Mouse (Mus musculus): ENCODE data around the gene Pcsk5. TPM values are rescaled to one million over a fixed set of nuclear protein-coding genes. Genes with fewer than 3 reads are reported as not detected.

Pcsk5 gene
- total and polyA plus RNA-seq, 3 experiments, result not detected

- H3K9me3 ChIP-seq (replicated peaks; ENCODE audit: low read length), result no peaks in the 10 kb centered on the region
- H3K9ac ChIP-seq (ENCODE audit: insufficient read depth, low read depth), result no peak overlapping the region
- TF ChIP-seq ETS1 (conservative IDR thresholded peaks at IDR 0.05; ENCODE audit: low read depth, low read length) (no peak), TBP (conservative IDR thresholded peaks at IDR 0.05; ENCODE audit: low read depth, low read length) (no peak), USF2 (conservative IDR thresholded peaks at IDR 0.05; ENCODE audit: low read depth, low read length) (no peak), SMC3 (IDR thresholded peaks at IDR 0.05; ENCODE audit: low read depth, low read length) (no peak), NRF1 (IDR thresholded peaks at IDR 0.05; ENCODE audit: low read depth, low read length) (no peak), TCF12 (IDR thresholded peaks at IDR 0.05; ENCODE audit: low read depth, low read length) (no peak), JUND (conservative IDR thresholded peaks at IDR 0.05; ENCODE audit: low read depth, low read length) (no peak), E2F4 (IDR thresholded peaks at IDR 0.05; ENCODE audit: insufficient replicate concordance, low read depth, low read length) (no peak), MEF2A (IDR thresholded peaks at IDR 0.05; ENCODE audit: borderline replicate concordance, low read depth, low read length) (no peak), SIN3A (IDR thresholded peaks at IDR 0.05; ENCODE audit: low read length) (no peak), ELF1 (IDR thresholded peaks at IDR 0.05; ENCODE audit: low read depth, low read length) (no peak), HCFC1 (IDR thresholded peaks at IDR 0.05; ENCODE audit: low read depth, low read length) (no peak), ZC3H11A (IDR thresholded peaks at IDR 0.05; ENCODE audit: low read depth, low read length) (no peak), JUN (IDR thresholded peaks at IDR 0.05; ENCODE audit: insufficient read depth, low read depth, low read length) (no peak), RCOR1 (conservative IDR thresholded peaks at IDR 0.05; ENCODE audit: low read depth, low read length) (no peak), MAFK (IDR thresholded peaks at IDR 0.05; ENCODE audit: insufficient replicate concordance, low read length) (no peak)
- in situ Hi-C loops (cut with MboI; ENCODE audit: low pct_ligation_motif_present, low pct_unique_long_range_greater_than_20kb, low sequenced_read_pairs) (no loop called here), dilution Hi-C loops (cut with MboI; ENCODE audit: extremely low pct_ligation_motif_present, extremely low pct_unique_long_range_greater_than_20kb, low sequenced_read_pairs) (no loop called here)
- H3K4me1 ChIP-seq (ENCODE audit: control insufficient read depth in 1 of 2, insufficient read depth in 2 of 2), result no peaks in the 10 kb centered on the region
- H3K27me3 ChIP-seq (replicated peaks), result no peaks in the 10 kb centered on the region
- no peak overlapping the region for H3K4me3 ChIP-seq (replicated peaks in 1 of 3; ENCODE audit: low read depth in 2 of 3, low read length in 2 of 3, poor library complexity in 1 of 3)
- no peak overlapping the region for H3K27ac ChIP-seq (ENCODE audit: insufficient read depth, low read depth)
- H3K4me2 ChIP-seq (ENCODE audit: insufficient read depth, low read depth, poor library complexity, severe bottlenecking), result no peak overlapping the region
- H3K79me2 ChIP-seq (replicated peaks; ENCODE audit: control insufficient read depth, extremely low read depth, insufficient read depth, poor library complexity, severe bottlenecking), result no peaks in the 10 kb centered on the region
- no peak for DNase-seq (ENCODE audit: extremely low read depth)
- no peaks in the 10 kb centered on the region for H3K36me3 ChIP-seq (replicated peaks in 1 of 2; ENCODE audit: control insufficient read depth in 1 of 2, insufficient read depth in 1 of 2, low read length in 1 of 2)
Observed at GRCm38 (mm10) chr19:17528746-17529532, 308.5 kb downstream of the Pcsk5 start.

GRCm38 (mm10) chr19:17525558-17525957 is 311.9 kb downstream of the Pcsk5 start:
- no peaks in the 10 kb centered on the region for H3K9me3 ChIP-seq (replicated peaks; ENCODE audit: low read length)
- no peak overlapping the region for H3K27ac ChIP-seq (ENCODE audit: insufficient read depth, low read depth)
- TF ChIP-seq CHD2 (IDR thresholded peaks at IDR 0.05; ENCODE audit: low read length) (no peak), HCFC1 (IDR thresholded peaks at IDR 0.05; ENCODE audit: low read depth, low read length) (no peak), MAZ (IDR thresholded peaks at IDR 0.05; ENCODE audit: low read depth, low read length) (no peak), RAD21 (IDR thresholded peaks at IDR 0.05; ENCODE audit: low read depth, low read length) (no peak)

More at GRCm38 (mm10) chr19:17525558-17525957, 311.9 kb downstream of the Pcsk5 start:
- no peaks in the 10 kb centered on the region for H3K79me2 ChIP-seq (replicated peaks; ENCODE audit: control insufficient read depth, extremely low read depth, insufficient read depth, poor library complexity, severe bottlenecking)
- no peaks in the 10 kb centered on the region for H3K27me3 ChIP-seq (replicated peaks)
- no peak for DNase-seq (ENCODE audit: extremely low read depth)
- no peak overlapping the region for H3K4me2 ChIP-seq (ENCODE audit: insufficient read depth, low read depth, poor library complexity, severe bottlenecking)
- H3K9ac ChIP-seq (ENCODE audit: insufficient read depth, low read depth), result no peak overlapping the region
- no peaks in the 10 kb centered on the region for H3K36me3 ChIP-seq (replicated peaks in 1 of 2; ENCODE audit: control insufficient read depth in 1 of 2, insufficient read depth in 1 of 2, low read length in 1 of 2)
- H3K4me1 ChIP-seq (ENCODE audit: control insufficient read depth in 1 of 2, insufficient read depth in 2 of 2), result no peaks in the 10 kb centered on the region
- H3K4me3 ChIP-seq (replicated peaks in 1 of 3; ENCODE audit: low read depth in 2 of 3, low read length in 2 of 3, poor library complexity in 1 of 3), result no peak overlapping the region
- dilution Hi-C loops (cut with MboI; ENCODE audit: extremely low pct_ligation_motif_present, extremely low pct_unique_long_range_greater_than_20kb, low sequenced_read_pairs) (no loop called here), in situ Hi-C loops (cut with MboI; ENCODE audit: low pct_ligation_motif_present, low pct_unique_long_range_greater_than_20kb, low sequenced_read_pairs) (no loop called here)
